Mouse (Mus musculus) splenic B cell, adult 2 months (primary cell): ENCODE data around the gene Plvap.
"Not testable (repeated sequence)": the region's sequence is repeated elsewhere in the genome, so short reads cannot be mapped to it uniquely, and the experiment has no call there.

ENCODE experiments used
- DNase-seq: peaks from one replicate; pipeline ENCODE4 v3.0.0-alpha.2; 2011; ENCODE audit warnings: low read depth, low spot score
- H3K27me3 ChIP-seq: 2 replicates; pipeline ENCODE4 v1.6.1; 2012; ENCODE audit warnings: mild to moderate bottlenecking, low read length, moderate library complexity, mixed read lengths; ENCODE audit not compliant: control insufficient read depth, poor library complexity, insufficient read depth, severe bottlenecking
- H3K36me3 ChIP-seq: 2 replicates; pipeline ENCODE4 v1.6.1; 2012; ENCODE audit warnings: mild to moderate bottlenecking, low read length, moderate library complexity, mixed read lengths; ENCODE audit not compliant: control insufficient read depth, poor library complexity, insufficient read depth, severe bottlenecking

Gene Plvap

DNA sequence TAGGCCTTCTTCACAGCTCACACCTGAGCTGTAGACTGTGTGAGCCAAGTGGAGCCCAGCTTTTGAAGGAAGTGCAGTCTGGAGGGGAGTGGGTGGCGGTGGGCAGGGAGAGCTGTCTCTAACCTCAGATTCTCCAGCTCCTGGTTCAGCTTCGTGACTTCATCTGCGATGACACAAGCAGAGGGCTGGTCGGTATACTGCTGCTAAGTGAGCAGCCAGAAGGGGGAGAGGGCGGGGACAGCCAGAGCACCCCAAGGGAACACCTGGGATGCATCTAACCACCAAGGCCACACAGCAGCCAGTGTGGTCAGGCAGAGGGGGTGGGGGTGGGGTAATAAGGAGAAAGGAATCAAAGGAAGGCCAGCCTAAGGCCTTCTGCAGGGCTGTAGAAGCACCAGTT lies 24.1 kb upstream of the Plvap start:
- no peaks in the 10 kb centered on the region for H3K36me3 ChIP-seq
- H3K27me3 ChIP-seq: no peaks in the 10 kb centered on the region
- DNase-seq: peak; percentile 28

DNA sequence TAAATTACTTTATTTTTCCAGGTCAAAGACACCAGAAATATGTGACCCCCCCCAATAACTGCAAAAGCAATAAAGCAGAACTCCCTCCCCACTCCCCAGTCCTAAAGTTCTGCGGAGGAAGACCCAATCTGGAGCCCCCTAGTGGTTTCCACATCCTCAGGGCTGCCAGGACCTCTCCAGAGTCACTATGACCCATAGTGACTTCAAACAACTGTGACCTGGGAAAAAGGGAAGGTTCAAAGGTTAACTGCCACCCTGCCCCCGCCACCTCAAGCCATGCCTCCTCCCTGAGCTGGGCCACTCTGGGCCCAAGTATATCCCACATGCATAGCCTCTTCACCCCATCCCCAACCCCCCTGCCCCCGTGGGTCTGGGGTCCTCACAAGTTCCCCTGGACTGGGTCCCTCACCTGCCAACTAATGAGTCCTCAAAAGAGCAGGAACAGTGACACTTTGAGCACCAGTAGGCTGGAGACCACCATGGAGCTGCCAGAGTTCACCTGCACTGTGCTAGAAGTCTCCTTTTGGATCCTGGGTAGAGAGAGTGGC lies 22.8 kb upstream of the Plvap start:
- H3K36me3 ChIP-seq: no peaks in the 10 kb centered on the region
- DNase-seq: no peak
- no peaks in the 10 kb centered on the region for H3K27me3 ChIP-seq

DNA sequence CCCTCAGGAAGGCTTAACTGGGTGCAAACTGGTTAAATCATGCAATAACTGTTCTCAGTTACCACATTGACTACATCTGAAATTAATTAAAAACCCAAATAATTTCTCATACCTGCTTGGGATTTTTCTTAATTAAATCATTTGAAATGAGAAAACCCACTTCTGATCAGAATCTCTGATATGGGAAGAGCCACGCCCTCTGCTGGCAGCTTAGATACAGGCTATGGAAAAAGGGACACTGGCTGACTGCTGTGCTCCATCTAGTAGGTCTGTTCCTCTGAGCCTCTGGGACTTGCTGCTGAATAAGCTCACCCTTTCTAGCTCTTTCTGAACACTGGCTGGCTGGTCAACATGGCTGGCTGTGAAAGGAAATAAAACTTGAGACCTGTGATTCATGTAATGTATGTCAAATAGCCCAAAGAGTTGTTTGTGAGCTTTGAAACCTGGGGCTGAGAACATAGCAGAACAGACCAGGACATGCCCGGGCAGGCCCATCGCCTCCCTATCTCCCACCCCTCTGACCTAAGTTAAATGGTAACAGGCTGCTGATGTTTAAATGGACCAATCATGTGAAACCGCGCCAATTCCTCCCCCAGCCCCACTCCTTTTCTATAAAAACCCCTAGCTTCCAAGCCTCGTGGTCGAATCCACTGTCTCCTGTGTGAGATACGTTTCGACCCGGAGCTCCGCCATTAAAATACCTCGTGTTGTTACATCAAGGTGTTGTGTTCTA lies 19.3 kb upstream of the Plvap start:
- DNase-seq: peak; percentile 64
- not testable (repeated sequence) for H3K27me3 ChIP-seq, H3K36me3 ChIP-seq

DNA sequence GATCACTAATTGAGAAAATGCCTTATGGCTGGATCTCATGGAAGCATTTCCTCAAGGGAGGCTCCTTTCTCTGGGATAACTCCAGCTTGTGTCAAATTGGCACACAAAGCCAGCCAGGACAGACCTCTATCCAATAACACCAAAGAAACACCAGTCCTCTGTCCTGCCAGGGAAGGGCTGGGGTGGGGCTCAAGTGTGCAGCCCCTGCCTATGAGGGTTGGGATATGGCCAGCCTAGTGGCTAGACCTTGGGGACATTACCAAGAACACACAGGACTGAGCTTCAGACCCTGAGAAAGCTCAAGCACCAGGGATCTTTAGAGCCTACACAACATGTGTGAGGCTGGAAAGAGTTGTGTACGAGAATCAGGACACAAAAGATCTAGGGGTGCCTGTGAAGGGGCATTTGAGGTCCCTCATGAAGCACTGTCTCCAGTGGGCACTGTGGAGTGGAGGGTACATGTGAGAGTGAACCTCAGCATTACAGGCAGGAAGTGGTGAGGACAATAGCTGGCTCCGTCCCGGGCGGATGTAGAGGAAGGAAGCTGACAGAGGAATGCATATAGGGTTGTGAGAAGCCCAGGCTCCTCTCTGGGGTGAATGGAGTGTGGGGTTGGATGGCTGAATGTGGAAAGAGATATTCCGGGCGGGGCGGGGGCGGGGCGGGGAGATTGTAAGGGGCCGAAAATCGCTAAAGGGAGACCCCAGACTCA lies 17.0 kb upstream of the Plvap start:
- no peaks in the 10 kb centered on the region for H3K36me3 ChIP-seq

DNA sequence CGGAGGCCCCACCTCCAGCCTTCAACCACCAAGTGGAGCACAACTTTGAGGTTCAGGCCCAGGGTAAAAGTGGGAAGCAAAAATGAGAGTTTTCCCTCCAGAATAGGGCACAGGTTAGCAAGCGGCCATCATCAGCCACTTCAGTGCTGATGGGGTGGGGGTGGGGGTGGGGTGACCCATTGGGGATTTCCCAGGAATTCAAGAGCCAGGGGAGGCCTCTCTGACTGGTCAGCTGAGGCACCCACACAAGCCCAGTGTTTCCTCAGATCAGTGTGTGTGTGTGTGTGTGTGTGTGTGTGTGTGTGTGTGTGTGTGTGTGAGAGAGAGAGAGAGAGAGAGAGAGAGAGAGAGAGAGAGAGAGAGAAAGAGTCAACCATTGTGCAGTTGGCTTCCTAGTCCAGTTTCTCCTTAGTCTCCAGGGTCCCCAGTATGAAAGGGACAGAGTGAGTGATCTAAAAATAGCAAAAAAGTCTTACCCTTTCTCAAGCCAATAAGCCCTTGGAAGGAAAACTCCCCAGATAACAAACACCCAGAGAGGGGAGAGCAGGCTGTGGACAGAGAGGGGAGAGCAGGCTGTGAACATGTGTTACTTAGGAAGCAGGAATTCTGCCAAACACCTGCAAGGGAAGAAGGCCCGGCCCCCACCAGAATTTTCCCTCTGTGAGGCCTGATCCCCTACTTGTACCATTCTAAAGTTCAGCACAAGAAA lies 15.8 kb upstream of the Plvap start:
- no peaks in the 10 kb centered on the region for H3K27me3 ChIP-seq
- no peak for DNase-seq
- H3K36me3 ChIP-seq: no peaks in the 10 kb centered on the region

More for the DNA sequence above, 17.0 kb upstream of the Plvap start:
- no peaks in the 10 kb centered on the region for H3K27me3 ChIP-seq
- DNase-seq: no peak

DNA sequence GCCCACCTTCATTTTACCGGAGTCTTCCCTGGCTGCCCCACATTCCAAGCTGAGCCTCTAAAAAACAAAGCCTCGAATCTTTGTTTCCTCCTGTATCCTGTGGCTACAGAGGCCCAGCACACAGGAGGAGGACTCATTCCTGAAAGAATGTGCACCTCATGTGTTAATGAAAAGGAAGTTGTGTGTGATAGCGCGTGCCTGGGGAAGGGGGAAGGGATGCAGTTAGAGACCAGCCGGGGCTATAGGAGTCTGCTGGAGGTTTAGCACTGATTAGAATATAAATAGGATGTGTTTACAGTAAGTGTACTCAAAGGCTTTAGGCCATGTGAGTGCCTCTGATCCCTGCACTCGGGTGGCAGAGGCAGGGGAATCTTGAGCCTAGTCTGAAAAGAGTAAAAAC lies 14.7 kb upstream of the Plvap start:
- no peak for DNase-seq
- no peaks in the 10 kb centered on the region for H3K36me3 ChIP-seq

DNA sequence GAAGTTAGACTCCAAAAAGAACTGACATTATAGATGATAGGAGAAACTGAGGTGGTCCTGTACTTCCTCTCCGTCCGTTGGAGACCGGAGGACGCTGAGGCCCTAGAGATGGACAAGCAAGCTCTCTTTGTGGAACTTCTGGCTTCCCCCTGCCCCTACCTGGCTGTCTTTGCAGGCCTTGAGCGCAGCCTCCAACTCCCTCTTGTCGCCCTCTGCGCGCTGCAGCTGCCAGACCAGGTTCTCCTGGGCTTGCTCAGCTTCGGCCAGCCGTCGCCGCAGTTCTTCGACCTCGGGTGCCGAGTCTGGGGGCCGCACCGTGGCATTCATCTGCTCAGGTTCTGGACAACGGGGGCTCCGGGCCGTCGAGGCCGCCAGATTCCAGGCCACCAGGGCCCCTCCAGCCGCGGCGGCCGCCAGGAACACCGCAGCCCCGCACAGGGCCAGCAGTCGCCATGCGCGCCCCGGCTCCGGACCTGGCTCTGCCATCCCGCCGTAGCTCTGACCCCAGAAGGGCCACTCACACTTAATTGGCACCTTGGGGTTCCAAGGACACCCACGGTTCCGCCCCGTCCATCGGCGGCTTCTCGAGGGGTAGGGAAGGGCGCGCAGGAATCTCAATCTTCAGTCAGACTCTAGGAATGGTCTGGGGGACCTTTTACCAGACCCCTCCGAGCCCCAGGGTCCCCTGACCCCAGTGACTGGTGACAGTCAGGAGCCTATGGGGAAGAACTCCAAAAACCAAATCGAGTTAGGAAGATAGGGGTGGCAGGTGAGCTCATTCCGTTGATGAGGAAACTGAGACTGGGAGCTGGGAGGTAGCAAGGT lies 13.9 kb upstream of the Plvap start, which contains the start of gene Ccdc194:
Gene Ccdc194, minus strand, starts transcription at position 486 of the 825 bp plus-strand sequence.
- Histone ChIP-seq H3K36me3 (no peaks in the 10 kb centered on the region), H3K27me3 (no peaks in the 10 kb centered on the region)
- no peak for DNase-seq

More for the DNA sequence above, 14.7 kb upstream of the Plvap start:
- H3K27me3 ChIP-seq: no peaks in the 10 kb centered on the region

DNA sequence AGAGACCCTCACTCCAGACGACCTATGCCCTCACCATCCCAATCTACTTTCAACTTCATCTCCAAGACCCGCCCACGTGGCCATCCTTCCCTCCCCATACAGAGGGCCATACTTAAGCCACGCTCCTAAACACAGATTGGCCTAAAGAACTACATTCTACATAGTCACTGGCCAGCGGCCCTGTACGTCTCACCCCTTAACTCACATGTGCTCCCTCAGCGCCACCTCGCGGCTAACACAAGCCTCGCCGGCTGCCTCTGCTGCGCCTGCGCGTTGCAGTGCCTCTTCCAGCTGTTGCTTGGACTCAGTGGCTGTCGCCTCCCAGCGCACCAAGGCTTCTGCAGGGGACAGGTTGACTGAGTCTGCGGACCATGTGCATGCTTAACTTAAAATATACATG lies 10.1 kb upstream of the Plvap start:
- DNase-seq: peak; percentile 96
- Histone ChIP-seq H3K27me3 (no peaks in the 10 kb centered on the region), H3K36me3 (no peaks in the 10 kb centered on the region)

DNA sequence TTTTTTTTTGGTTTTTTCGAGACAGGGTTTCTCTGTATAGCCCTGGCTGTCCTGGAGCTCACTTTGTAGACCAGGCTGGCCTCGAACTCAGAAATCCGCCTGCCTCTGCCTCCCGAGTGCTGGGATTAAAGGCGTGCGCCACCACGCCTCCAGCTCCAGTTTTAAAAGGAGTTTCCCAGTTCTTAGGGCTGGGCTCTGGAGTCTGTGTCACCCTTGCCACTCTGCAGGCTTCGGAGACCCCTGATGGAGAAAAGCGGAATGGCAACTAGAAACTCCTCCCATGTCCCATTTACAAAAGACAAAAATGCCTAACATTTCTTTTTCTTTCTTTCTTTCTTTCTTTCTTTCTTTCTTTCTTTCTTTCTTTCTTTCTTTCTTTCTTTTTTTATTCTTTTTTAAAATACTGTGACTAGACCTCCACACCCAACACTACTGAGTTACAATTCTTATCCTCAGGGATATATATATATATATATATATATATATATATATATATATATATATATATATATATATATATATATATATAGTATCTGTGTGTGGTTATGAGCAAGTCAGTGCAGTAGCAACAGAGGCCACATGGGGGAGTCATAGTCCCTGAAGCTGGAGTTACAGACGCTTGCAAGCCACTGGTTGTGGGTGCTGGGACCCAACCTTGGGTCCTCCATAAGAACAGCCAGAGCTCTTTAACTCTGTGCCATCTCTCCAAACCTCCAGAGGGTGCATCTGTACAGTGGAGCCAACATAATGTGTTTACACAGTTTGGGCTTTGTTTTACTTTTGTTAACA lies 7.7 kb upstream of the Plvap start:
- not testable (repeated sequence) for H3K36me3 ChIP-seq, H3K27me3 ChIP-seq
- peak; percentile 75 for DNase-seq

DNA sequence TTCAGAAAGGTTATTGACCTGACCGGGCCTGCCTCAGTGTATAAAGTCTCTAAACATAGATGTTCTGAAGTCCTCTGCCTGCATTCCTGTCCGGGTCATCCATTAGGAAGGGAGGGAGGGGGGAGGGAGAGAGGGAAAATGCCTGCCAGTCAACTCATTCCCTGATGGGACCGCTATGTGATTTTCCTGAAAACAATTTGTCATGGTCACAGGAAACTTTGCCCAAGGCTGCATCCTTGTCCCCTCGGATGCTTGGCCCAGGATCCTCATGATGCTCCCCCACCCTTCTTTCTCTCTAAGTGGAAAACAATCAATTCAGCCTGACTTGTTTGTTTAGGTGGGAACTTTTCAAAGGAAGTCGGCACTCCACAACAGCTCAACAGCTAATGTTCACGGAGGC lies 5.2 kb upstream of the Plvap start:
- no peaks in the 10 kb centered on the region for H3K27me3 ChIP-seq
- no peak for DNase-seq
- H3K36me3 ChIP-seq: no peaks in the 10 kb centered on the region

DNA sequence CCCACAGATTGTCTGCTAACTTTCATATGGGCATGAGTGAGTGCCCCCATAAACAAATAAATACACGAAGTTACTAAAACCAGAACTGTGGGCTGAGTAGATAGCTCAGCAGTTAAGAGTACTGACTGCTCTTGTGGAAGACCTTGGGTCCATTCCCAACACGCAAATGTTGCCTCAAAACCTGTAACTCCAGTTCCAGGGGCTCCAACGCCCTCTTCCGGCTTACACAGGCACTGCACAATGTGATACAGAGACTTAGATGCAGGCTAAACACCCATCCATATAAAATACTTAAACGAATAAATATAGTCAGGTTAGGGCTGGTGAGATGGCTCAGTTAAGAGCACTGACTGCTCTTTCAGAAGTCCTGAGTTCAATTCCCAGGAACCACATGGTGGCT lies 3.5 kb upstream of the Plvap start:
- DNase-seq: no peak
- Histone ChIP-seq H3K36me3 (no peaks in the 10 kb centered on the region), H3K27me3 (no peaks in the 10 kb centered on the region)

DNA sequence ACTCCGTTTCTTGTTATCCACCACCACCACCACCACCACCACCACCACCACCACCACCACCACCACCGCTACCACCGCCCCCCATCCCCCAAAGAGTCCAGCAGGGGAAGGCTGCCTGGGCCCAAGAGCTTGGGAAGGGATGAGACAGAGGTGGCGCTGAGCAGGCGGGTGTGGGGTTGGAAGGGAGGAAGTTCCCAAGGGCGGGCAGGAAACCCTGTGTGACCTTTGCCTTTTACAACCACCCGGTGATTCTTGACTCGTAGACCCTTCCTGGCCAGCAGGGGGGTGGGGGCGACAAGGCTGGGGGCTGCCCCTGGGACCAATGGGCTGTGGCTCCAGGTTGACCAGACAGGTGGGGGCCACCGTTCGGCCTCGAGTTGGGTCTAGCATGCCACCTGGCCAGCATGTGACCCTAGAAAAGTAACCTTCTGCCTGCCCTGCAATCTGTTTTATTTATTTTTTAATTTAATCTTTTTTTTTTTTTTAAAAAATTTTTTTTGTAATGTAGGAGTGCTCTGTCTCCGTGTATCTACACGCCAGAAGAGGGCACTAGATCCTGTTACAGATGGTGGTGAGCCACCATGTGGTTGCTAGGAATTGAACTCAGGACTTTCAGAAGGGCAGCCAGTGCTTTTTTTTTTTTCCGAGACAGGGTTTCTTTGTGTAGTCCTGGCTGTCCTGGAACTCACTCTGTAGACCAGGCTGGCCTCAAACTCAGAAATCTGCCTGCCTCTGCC lies 1.6 kb upstream of the Plvap start:
- no peaks in the 10 kb centered on the region for H3K36me3 ChIP-seq
- DNase-seq: no peak
- no peaks in the 10 kb centered on the region for H3K27me3 ChIP-seq

DNA sequence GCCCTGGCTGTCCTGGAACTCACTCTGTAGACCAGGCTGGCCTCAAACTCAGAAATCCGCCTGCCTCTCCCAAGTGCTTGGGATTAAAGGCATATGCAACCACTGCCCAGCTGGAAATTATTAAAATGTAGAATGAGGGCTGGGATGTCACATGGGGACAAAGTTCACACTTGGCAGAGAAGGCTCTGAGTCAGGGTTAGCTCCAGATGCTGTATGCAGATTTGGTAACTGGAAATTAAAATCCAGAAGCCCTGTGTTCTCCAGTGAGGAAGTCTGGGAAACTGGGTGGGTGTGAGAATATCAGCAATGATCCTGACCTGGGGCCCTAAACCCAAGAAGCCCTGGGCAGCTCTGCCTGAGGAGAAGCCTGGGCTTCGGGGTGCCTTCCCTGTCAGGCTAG lies 2.2 kb downstream of the Plvap start:
- no peaks in the 10 kb centered on the region for H3K27me3 ChIP-seq
- DNase-seq: no peak
- H3K36me3 ChIP-seq: no peaks in the 10 kb centered on the region
